Mouse (Mus musculus) lung, postnatal 0 days (tissue): Measurements from ENCODE around the gene Pde4d.

Experiments used
- CTCF ChIP-seq: IDR thresholded peaks from 2 replicates; pipeline ENCODE4 v1.5.1; 2016; ENCODE audit warnings: antibody characterized with exemption, mild to moderate bottlenecking
- EP300 ChIP-seq: IDR thresholded peaks from 2 replicates; pipeline ENCODE4 v1.6.1; 2016; ENCODE audit warnings: antibody characterized with exemption, mild to moderate bottlenecking, control low read depth

- TF ChIP-seq CTCF = no peak
- TF ChIP-seq EP300 = no peak
These were observed 264.3 kb downstream of the Pde4d start for GRCm38 (mm10) chr13:108714032-108714431.
